Mouse (Mus musculus): ENCODE data around the gene Sec63. TPM values are rescaled to one million over a fixed set of nuclear protein-coding genes. Genes with fewer than 3 reads are reported as not detected.

Sec63 gene
- total RNA-seq, 1 experiment from 2014 or later: 75.3 TPM

DNA sequence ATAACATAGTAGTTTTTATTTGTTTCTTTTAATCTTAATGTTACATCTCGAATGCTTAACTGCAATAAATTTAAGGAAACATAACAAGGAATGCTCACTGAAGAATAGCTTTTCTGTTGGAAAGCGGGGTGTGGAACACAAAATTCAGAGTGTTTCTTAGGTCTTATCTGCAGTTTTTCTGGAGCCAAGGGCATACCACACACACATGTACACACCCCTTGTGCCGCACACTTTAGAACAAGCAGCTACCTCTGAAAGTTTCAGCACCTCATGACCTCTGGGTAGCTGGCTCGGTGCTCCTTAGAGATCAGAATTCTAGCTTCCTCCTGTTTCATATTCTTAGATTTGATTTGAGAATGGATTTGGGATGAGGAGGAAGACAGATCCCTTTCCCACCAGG is 101.5 kb downstream of the Sec63 start:
- no peak for DNase-seq

DNA sequence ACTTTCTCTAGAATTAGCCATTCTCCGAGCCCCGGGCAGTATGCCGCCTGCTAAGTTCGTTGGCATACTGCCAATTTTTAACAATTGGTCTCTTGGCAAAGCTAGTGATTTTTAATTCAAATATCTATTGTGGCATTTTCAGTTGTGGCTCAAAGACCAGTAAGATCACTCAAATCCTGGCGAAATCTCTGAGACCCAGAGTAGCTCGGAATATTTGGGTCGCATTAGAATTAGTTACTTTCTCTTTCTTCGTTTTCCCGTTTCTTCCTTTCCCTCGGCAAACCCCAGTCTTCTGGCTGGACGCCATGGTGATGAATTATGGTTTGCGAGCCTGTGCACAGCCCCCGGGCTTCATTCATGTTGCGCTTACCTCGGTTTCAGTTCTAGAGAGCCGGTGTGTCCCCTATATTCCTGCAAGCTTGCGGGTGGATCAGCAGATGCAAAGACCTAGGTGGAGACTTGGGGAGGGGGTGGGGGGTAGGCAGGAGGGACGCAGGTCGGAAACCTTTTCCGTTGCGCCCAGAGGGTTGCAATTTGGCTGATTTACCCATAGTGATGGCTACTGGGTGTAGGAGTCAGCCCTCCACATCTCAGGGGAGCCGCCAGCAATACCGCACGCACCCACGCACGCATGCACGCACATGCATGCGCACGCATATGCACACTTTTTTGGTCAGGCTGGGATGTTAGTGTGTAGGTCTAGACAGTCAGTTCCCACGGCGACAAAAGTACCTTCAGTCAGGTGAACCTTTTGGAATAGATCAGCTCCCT is 102.5 kb downstream of the Sec63 start:
- DNase-seq: peak; percentile 74

DNA sequence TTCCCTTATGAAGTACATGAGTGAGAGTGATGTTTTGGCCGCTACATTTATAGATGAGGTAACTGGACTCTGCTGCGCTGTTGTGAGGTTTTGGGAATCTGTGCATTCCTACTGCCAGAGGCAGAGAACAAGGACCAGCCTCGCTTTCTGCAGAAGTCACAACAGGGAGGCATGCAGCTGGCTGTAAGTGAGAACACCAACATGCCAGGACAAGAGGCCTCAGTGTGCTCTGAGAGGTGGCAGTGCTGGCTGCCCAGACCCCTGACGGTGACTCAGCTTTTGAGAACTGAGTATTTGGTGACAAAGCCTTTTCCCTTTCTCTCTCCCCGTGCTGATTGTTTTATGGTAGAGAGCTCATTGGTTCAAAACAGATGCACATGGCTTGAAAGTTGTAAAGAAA is 103.4 kb downstream of the Sec63 start:
- DNase-seq: no peak

DNA sequence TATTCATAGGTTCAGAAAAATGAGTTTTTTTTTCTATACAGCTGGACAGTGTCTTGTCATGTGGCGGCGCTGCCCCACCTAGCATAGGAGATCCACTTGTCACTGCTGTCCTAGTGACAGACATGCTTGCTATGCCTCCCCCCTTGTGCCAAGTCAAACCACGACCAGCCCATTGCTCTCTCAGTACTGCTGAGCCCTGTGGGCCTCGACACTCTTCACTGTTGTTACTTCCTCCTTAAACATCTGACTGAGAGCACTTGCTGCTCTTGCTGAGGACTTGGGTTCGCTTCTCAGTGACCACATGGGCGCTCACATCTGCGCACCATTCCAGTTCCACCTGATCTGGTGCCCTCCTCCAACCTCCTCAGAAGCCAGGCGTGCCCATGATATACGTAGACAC is 107.1 kb downstream of the Sec63 start:
- DNase-seq: no peak

DNA sequence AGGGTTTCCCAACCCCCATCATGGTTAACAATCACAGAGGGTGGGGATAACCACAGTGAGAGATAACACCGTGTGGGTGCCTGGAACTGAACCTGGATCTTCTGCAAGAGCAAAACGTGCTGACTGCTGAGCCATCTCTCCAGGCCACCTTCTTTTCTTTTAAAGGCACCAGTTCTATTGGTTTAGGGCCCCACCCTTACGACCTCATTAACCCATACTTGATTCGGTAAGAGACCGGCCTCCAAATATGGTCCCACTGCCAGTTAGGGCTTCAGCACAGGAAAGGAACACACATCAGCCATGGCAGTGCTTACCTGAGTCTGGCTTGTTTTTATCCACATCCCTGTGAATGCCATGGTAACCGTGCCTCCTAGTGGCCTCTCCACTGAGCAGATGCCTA is 108.2 kb downstream of the Sec63 start:
- no peak for DNase-seq

DNA sequence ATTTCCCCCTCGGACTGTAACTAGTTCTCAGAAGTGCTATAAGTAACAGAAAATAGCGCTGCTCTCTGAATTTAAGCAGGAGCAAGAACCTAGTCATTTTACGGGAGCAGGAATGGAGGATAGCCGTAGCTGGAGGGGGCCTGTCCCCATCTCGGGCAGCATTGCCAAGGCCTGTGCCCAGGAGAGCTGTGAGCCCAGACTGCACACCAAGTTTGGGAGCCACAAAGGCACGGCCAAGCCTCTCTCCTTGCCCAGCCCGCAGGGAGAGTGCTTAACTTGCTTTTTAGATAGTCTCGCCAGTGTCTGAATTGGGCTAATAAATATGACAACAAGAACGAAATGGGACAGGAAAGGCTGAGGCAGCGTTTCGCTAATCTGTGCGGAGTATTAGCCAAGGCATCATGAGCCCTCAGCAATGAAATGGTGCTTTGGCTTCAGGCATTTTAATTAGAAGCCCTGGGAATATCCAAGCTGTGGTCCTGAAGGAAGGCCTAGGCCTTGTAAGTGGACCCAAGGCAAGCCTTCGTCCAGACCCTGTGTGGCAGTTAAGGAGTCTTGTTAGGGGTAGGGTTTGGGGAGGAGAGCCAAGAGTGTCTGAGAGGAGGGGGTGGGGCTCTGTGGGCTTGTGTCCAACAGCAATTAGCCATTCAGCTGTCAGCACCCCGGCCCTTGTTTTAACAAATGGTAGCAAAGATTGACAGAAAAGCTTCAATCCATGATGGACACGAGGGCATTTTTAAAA is 111.1 kb downstream of the Sec63 start:
- DNase-seq: no peak

DNA sequence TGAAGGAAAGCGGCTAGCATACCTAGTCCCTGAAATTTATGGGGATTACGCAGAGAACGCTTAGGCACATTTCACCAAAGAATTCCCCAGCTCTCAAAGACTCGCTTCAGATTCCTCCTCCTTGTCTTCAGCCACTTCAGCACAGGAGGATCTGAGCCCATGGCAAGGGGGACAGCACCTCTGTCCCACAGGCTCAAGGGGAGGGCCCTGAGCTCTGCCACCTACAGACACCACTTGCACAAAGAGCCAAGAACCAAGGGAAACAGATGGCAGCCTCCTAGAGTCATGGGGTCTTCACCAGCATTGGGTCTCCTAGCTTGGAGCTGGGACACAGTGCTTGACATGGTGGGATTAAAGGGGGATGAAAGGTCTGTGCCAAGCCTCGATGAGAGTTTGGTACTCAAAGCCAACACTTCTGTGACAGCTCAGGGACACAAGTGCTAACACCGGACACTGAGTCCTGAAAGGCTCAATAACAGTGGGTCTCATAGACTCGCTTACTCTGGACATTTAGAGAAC is 111.8 kb downstream of the Sec63 start:
- DNase-seq: no peak

DNA sequence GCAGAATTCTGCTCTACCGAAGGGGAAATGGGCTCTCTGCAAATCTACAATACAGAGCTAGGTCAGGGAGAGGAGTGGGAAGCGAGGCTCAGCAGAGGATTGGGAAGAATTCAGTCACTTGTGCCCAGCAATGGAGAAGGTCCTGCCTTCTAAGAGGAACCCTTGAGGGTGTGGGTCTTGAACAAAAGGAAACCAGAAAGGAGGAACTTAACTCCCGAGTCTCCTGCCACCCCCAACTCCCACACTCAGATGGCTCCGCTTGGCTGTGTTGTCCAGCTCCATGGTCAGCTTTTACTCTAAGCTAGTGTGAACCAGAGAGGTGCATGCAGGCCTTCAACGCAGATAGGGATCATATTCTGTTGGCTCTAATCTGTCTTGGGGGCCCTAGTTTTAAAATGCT is 114.9 kb downstream of the Sec63 start:
- DNase-seq: no peak

DNA sequence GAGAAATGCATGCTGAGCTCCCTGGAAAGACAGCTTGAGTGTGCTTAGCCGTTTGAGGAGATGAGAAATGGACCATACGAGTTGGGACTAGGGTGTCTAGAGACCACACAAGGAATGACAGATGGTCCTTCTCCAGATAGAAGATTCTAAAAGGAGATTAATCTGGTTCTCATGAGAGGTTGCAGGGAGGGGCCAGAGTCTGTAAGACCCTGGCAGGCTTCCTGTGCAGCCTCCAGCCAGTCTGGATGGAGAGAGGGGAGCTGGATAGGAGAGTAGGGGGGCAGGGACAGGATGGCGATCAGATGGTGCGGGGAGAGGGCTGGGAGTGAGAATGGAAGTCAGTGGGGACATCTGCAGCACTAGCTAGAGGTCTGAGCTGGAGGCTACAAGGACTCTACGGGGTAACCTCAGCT is 118.0 kb downstream of the Sec63 start:
- DNase-seq: no peak

DNA sequence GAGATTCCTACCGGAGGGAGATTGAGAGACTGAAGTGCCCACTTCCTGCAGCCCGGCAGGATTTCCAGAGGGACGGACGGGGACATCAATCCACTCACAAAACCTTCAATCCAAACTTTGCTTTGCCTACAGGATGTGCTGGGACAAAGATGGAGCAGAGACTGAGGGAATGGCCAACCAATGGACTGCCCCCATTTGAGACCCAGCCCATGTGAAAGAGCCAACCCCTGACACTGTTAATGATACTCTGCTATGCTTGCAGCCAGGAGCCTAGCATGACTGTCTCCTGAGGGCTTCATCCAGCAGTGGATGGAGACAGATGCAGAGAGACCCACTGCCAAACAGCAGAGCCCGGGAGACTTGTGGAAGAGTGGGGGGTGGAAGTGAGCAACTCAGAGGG is 118.4 kb downstream of the Sec63 start:
- no peak for DNase-seq

Other genes starting within 250 kb of the Sec63 start
- not detected in 2 replicates for gene Nr2e1, start 177.9 kb upstream of the Sec63 start, total RNA-seq (2021)
- gene Ostm1, start 177.7 kb upstream of the Sec63 start, total RNA-seq (2021): 27.4 TPM in 2 replicates
- gene Scml4, start 98.9 kb downstream of the Sec63 start, total RNA-seq (2021): 3.9 and 5.0 TPM in 2 replicates

All from adrenal gland, postnatal 25 days (tissue).